Mouse (Mus musculus): ENCODE results near the gene Cacng7. TPM values are rescaled to one million over a fixed set of nuclear protein-coding genes. Genes with fewer than 3 reads are reported as not detected.

Gene Cacng7
- polyA plus RNA-seq, 1 experiment from 2014 or later, result 3.4 TPM

- 74% methylated on average over 5 of the region's 5 CpGs for WGBS
- H3K9me3 ChIP-seq (ENCODE audit: control insufficient read depth, low read length), result no peaks in the 10 kb centered on the region
- no peaks in the 10 kb centered on the region for H3K4me1 ChIP-seq (replicated peaks; ENCODE audit: control insufficient read depth, insufficient read depth, low read length)
- no peak overlapping the region for H3K4me3 ChIP-seq (replicated peaks; ENCODE audit: low read length)
- H3K4me2 ChIP-seq (replicated peaks), result no peak overlapping the region
- DNase-seq (ENCODE audit: low spot score) (no peak), ATAC-seq (ENCODE audit: low FRiP score) (peak; percentile 72)
- no peaks in the 10 kb centered on the region for H3K27me3 ChIP-seq (ENCODE audit: control insufficient read depth, insufficient read depth, low read length)
- H3K27ac ChIP-seq, result no peak overlapping the region
- H3K9ac ChIP-seq, result no peak overlapping the region
- H3K36me3 ChIP-seq (replicated peaks; ENCODE audit: control insufficient read depth, insufficient read depth), result no peaks in the 10 kb centered on the region
Observed at GRCm38 (mm10) chr7:3314121-3314520, 18.6 kb upstream of the Cacng7 start.

- 41% methylated on average over 4 of the region's 4 CpGs for WGBS
- no peak overlapping the region for H3K4me2 ChIP-seq (replicated peaks)
Observed at GRCm38 (mm10) chr7:3317704-3318103, 15.1 kb upstream of the Cacng7 start.

GRCm38 (mm10) chr7:3320856-3321255, 11.9 kb upstream of the Cacng7 start:
- no peak overlapping the region for H3K27ac ChIP-seq
- no peaks in the 10 kb centered on the region for H3K9me3 ChIP-seq (ENCODE audit: control insufficient read depth, low read length)
- DNase-seq (ENCODE audit: low spot score) (no peak), ATAC-seq (ENCODE audit: low FRiP score) (no peak)
- H3K4me3 ChIP-seq (replicated peaks; ENCODE audit: low read length), result no peak overlapping the region
- H3K4me2 ChIP-seq (replicated peaks), result no peak overlapping the region
- no peaks in the 10 kb centered on the region for H3K27me3 ChIP-seq (ENCODE audit: control insufficient read depth, insufficient read depth, low read length)
- H3K36me3 ChIP-seq (replicated peaks; ENCODE audit: control insufficient read depth, insufficient read depth), result no peaks in the 10 kb centered on the region
- no peaks in the 10 kb centered on the region for H3K4me1 ChIP-seq (replicated peaks; ENCODE audit: control insufficient read depth, insufficient read depth, low read length)
- H3K9ac ChIP-seq, result no peak overlapping the region
- 73% methylated on average over 3 of the region's 3 CpGs for WGBS

More at GRCm38 (mm10) chr7:3317704-3318103, 15.1 kb upstream of the Cacng7 start:
- DNase-seq (ENCODE audit: low spot score) (no peak), ATAC-seq (ENCODE audit: low FRiP score) (no peak)
- Histone ChIP-seq H3K4me3 (replicated peaks; ENCODE audit: low read length) (no peak overlapping the region), H3K9ac (no peak overlapping the region), H3K27me3 (ENCODE audit: control insufficient read depth, insufficient read depth, low read length) (no peaks in the 10 kb centered on the region), H3K4me1 (replicated peaks; ENCODE audit: control insufficient read depth, insufficient read depth, low read length) (no peaks in the 10 kb centered on the region), H3K36me3 (replicated peaks; ENCODE audit: control insufficient read depth, insufficient read depth) (no peaks in the 10 kb centered on the region), H3K27ac (no peak overlapping the region), H3K9me3 (ENCODE audit: control insufficient read depth, low read length) (no peaks in the 10 kb centered on the region)

GRCm38 (mm10) chr7:3323826-3324225, 8.9 kb upstream of the Cacng7 start:
- H3K4me1 ChIP-seq (replicated peaks; ENCODE audit: control insufficient read depth, insufficient read depth, low read length), result no peaks in the 10 kb centered on the region
- H3K9me3 ChIP-seq (ENCODE audit: control insufficient read depth, low read length), result no peaks in the 10 kb centered on the region
- H3K27ac ChIP-seq, result no peak overlapping the region
- H3K4me3 ChIP-seq (replicated peaks; ENCODE audit: low read length), result no peak overlapping the region
- WGBS, result 93% methylated on average over 1 of the region's 1 CpGs
- DNase-seq (ENCODE audit: low spot score), result no peak
- H3K9ac ChIP-seq, result no peak overlapping the region
- no peak overlapping the region for H3K4me2 ChIP-seq (replicated peaks)
- no peaks in the 10 kb centered on the region for H3K27me3 ChIP-seq (ENCODE audit: control insufficient read depth, insufficient read depth, low read length)
- H3K36me3 ChIP-seq (replicated peaks; ENCODE audit: control insufficient read depth, insufficient read depth), result no peaks in the 10 kb centered on the region
- ATAC-seq (ENCODE audit: low FRiP score), result no peak

GRCm38 (mm10) chr7:3327961-3328360, 4.8 kb upstream of the Cacng7 start:
- Histone ChIP-seq H3K9me3 (ENCODE audit: control insufficient read depth, low read length) (no peaks in the 10 kb centered on the region), H3K36me3 (replicated peaks; ENCODE audit: control insufficient read depth, insufficient read depth) (no peaks in the 10 kb centered on the region), H3K4me1 (replicated peaks; ENCODE audit: control insufficient read depth, insufficient read depth, low read length) (no peaks in the 10 kb centered on the region), H3K27me3 (ENCODE audit: control insufficient read depth, insufficient read depth, low read length) (no peaks in the 10 kb centered on the region), H3K4me2 (replicated peaks) (no peak overlapping the region), H3K4me3 (replicated peaks; ENCODE audit: low read length) (no peak overlapping the region), H3K27ac (no peak overlapping the region), H3K9ac (no peak overlapping the region)
- DNase-seq (ENCODE audit: low spot score) (no peak), ATAC-seq (ENCODE audit: low FRiP score) (no peak)
- 87% methylated on average over 4 of the region's 4 CpGs for WGBS

GRCm38 (mm10) chr7:3329776-3330546, 2.8 kb upstream of the Cacng7 start:
- 21% methylated on average over 31 of the region's 31 CpGs for WGBS
- Histone ChIP-seq H3K4me1 (replicated peaks; ENCODE audit: control insufficient read depth, insufficient read depth, low read length) (peaks cover 11% of the 10 kb centered on the region), H3K36me3 (replicated peaks; ENCODE audit: control insufficient read depth, insufficient read depth) (no peaks in the 10 kb centered on the region), H3K4me2 (replicated peaks) (peak overlapping the region; percentile 23), H3K4me3 (replicated peaks; ENCODE audit: low read length) (no peak overlapping the region), H3K9ac (no peak overlapping the region), H3K9me3 (ENCODE audit: control insufficient read depth, low read length) (no peaks in the 10 kb centered on the region), H3K27me3 (ENCODE audit: control insufficient read depth, insufficient read depth, low read length) (no peaks in the 10 kb centered on the region), H3K27ac (no peak overlapping the region)
- DNase-seq (ENCODE audit: low spot score), result peak; percentile 86
- ATAC-seq (ENCODE audit: low FRiP score), result peak; percentile 3; the same call in 1 of the 2 replicates

- Histone ChIP-seq H3K9ac (no peak overlapping the region; the same call in 1 of the 2 replicates), H3K27me3 (ENCODE audit: control insufficient read depth, insufficient read depth, low read length) (no peaks in the 10 kb centered on the region), H3K4me3 (replicated peaks; ENCODE audit: low read length) (peak overlapping the region; percentile 77), H3K4me1 (replicated peaks; ENCODE audit: control insufficient read depth, insufficient read depth, low read length) (peaks cover 11% of the 10 kb centered on the region), H3K9me3 (ENCODE audit: control insufficient read depth, low read length) (no peaks in the 10 kb centered on the region), H3K27ac (no peak overlapping the region), H3K4me2 (replicated peaks) (peak overlapping the region; percentile 75), H3K36me3 (replicated peaks; ENCODE audit: control insufficient read depth, insufficient read depth) (no peaks in the 10 kb centered on the region)
- no peak for DNase-seq (ENCODE audit: low spot score)
- ATAC-seq (ENCODE audit: low FRiP score), result no peak
- WGBS, result 54% methylated on average over 6 of the region's 6 CpGs
Observed at GRCm38 (mm10) chr7:3331171-3331570, 1.6 kb upstream of the Cacng7 start.

GRCm38 (mm10) chr7:3331581-3332223, 1.1 kb upstream of the Cacng7 start:
- H3K4me2 ChIP-seq (replicated peaks), result peak overlapping the region; percentile 75
- H3K4me1 ChIP-seq (replicated peaks; ENCODE audit: control insufficient read depth, insufficient read depth, low read length), result peaks cover 11% of the 10 kb centered on the region
- 0% methylated on average over 24 of the region's 27 CpGs for WGBS
- peak; percentile 90 for ATAC-seq (ENCODE audit: low FRiP score)
- peak overlapping the region; percentile 88 for H3K27ac ChIP-seq
- H3K9ac ChIP-seq, result peak overlapping the region; percentile 85
- H3K36me3 ChIP-seq (replicated peaks; ENCODE audit: control insufficient read depth, insufficient read depth), result no peaks in the 10 kb centered on the region
- peak; percentile 78 for DNase-seq (ENCODE audit: low spot score)
- H3K9me3 ChIP-seq (ENCODE audit: control insufficient read depth, low read length), result no peaks in the 10 kb centered on the region
- H3K4me3 ChIP-seq (replicated peaks; ENCODE audit: low read length), result peak overlapping the region; percentile 77
- no peaks in the 10 kb centered on the region for H3K27me3 ChIP-seq (ENCODE audit: control insufficient read depth, insufficient read depth, low read length)

GRCm38 (mm10) chr7:3332224-3332615, 535 bp upstream of the Cacng7 start:
- ATAC-seq (ENCODE audit: low FRiP score) (peak; percentile 25; the same call in 1 of the 2 replicates), DNase-seq (ENCODE audit: low spot score) (peak; percentile 41)
- WGBS, result 0% methylated on average over 4 of the region's 4 CpGs
- Histone ChIP-seq H3K27ac (peak overlapping the region; percentile 88), H3K9ac (peak overlapping the region; percentile 85), H3K4me1 (replicated peaks; ENCODE audit: control insufficient read depth, insufficient read depth, low read length) (peaks cover 11% of the 10 kb centered on the region), H3K4me3 (replicated peaks; ENCODE audit: low read length) (peak overlapping the region; percentile 77), H3K36me3 (replicated peaks; ENCODE audit: control insufficient read depth, insufficient read depth) (no peaks in the 10 kb centered on the region), H3K9me3 (ENCODE audit: control insufficient read depth, low read length) (no peaks in the 10 kb centered on the region), H3K4me2 (replicated peaks) (peak overlapping the region; percentile 75), H3K27me3 (ENCODE audit: control insufficient read depth, insufficient read depth, low read length) (no peaks in the 10 kb centered on the region)
